Mouse (Mus musculus) ES-E14 (cell line): ENCODE results near the gene Wdr34.

Experiments
- ZC3H11A ChIP-seq: IDR thresholded peaks from 2 replicates; pipeline ENCODE4 v1.6.1; 2012; ENCODE audit warnings: low read depth, mild to moderate bottlenecking, inconsistent platforms, low read length, borderline replicate concordance
- ZNF384 ChIP-seq: IDR thresholded peaks from 2 replicates; pipeline ENCODE4 v1.6.1; 2012; ENCODE audit warnings: low read depth, low read length, inconsistent platforms

GRCm38 (mm10) chr2:30072875-30073274 is 24.2 kb upstream of the Wdr34 start:
- no peak for TF ChIP-seq ZC3H11A
- no peak for TF ChIP-seq ZNF384
